Comparison of ENCODE assay signal across 10 mouse cellular contexts in the genomic region with DNA sequence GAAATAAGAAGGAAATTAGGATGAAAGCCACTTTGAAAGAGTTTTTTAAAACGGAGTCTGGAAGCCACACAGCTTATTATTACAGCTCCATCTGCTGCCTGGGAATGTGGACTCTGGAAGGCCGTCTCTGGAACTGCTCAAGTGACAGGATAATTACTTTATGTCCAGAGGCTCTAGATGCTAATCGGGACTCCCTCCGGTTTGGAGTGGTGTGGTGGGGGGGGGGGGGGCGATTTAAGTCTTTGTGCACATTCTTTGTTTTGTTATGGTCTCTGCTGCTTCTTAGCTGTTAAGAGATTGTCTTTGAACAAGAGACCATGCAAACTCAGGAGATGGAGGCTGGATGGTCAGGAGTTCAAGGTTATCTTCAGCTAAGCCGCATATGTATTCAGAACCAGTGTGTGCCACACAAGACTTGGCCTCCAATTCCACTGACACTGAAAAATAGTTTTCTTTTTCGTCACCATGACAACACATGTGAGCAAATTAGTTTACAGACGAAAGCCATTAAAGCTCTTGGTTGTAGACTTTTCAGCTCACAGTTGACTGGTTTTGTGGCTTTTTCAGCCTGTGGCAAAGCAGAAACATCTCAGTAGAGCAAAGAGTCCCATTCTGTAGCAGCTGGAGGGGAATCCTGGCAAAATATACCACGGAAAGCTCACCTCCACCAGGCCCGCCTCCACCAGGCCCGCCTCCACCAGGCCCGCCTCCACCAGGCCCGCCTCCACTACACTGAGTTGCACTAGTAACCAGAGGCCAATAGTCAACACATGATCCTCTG. TPM values are rescaled to one million over a fixed set of nuclear protein-coding genes. Genes with fewer than 3 reads are reported as not detected.
DNase-seq lines count a peak whose midpoint lies in the region; ATAC-seq lines count a peak whose summit lies in the region.
"Had no signal": no experiment of that assay in that cellular context is flagged by ENCODE, and none has a peak within 500 bp of the region (broad histone marks: within the 10 kb centered on the region; RNA-seq: fewer than 3 reads in every experiment).

No protein-coding gene starts in this region.

- no peaks in the 10 kb centered on the region for H3K27me3 ChIP-seq in embryonic facial prominence, embryonic 14.5 days (replicated peaks; ENCODE audit: control insufficient read depth, insufficient read depth, low read length)
- no peaks in the 10 kb centered on the region for H3K27me3 ChIP-seq in stomach, embryonic 16.5 days (ENCODE audit: control insufficient read depth, insufficient read depth, low read length)
- H3K27me3 ChIP-seq: heart, embryonic 15.5 days had no signal

- peaks cover 21% of the 10 kb centered on the region for H3K4me1 ChIP-seq in embryonic facial prominence, embryonic 14.5 days (ENCODE audit: control insufficient read depth, insufficient read depth, low read length)
- H3K4me1 ChIP-seq in stomach, embryonic 16.5 days (ENCODE audit: control insufficient read depth, insufficient read depth, low read length): peaks cover 12% of the 10 kb centered on the region

- H3K27ac ChIP-seq in embryonic facial prominence, embryonic 14.5 days (replicated peaks; ENCODE audit: low read depth, low read length): peak overlapping the region; percentile 54
- H3K27ac ChIP-seq in stomach, embryonic 16.5 days (ENCODE audit: low read length): peak overlapping the region; percentile 44; the same call in 1 of the 2 replicates
- H3K27ac ChIP-seq: heart, embryonic 15.5 days had no signal

- no peak overlapping the region for H3K9ac ChIP-seq in embryonic facial prominence, embryonic 14.5 days (ENCODE audit: low read depth, low read length)
- H3K9ac ChIP-seq in stomach, embryonic 16.5 days (ENCODE audit: low read length): no peak overlapping the region
- H3K9ac ChIP-seq: heart, embryonic 15.5 days; lung, embryonic 14.5 days had no signal

- peak overlapping the region; percentile 11; the same call in 1 of the 2 replicates for H3K4me2 ChIP-seq in embryonic facial prominence, embryonic 14.5 days (ENCODE audit: low read depth, low read length)
- no peak overlapping the region for H3K4me2 ChIP-seq in stomach, embryonic 16.5 days (ENCODE audit: low read depth, low read length)
- H3K4me2 ChIP-seq: heart, embryonic 15.5 days; lung, embryonic 14.5 days had no signal

- DNase-seq in retina, postnatal 1 day: peak; percentile 34
- no peak for DNase-seq in retina, embryonic 14.5 days (ENCODE audit: low spot score)
- peak; percentile 68 for DNase-seq in embryonic facial prominence, embryonic 14.5 days (ENCODE audit: low spot score)
- DNase-seq in kidney, postnatal 10 days: peak; percentile 48
- no peak for DNase-seq in left cerebral cortex, postnatal 14 days (ENCODE audit: low spot score in 2 of 2)
- no peak for DNase-seq in layer of hippocampus, adult 9-11 months
- no peak for DNase-seq in spleen, postnatal 4 days (ENCODE audit: low spot score in 2 of 2)
- DNase-seq: lung, embryonic 14.5 days had no signal

- peak; percentile 81 for ATAC-seq in embryonic facial prominence, embryonic 14.5 days (ENCODE audit: low read depth)
- peak; percentile 62; the same call in 1 of the 2 replicates for ATAC-seq in stomach, embryonic 16.5 days (ENCODE audit: insufficient read depth, low FRiP score)

- no peak overlapping the region for H3K4me3 ChIP-seq in embryonic facial prominence, embryonic 14.5 days (ENCODE audit: low read depth, low read length)
- H3K4me3 ChIP-seq in stomach, embryonic 16.5 days (replicated peaks; ENCODE audit: low read length): no peak overlapping the region
- H3K4me3 ChIP-seq: heart, embryonic 15.5 days had no signal

- H3K9me3 ChIP-seq in embryonic facial prominence, embryonic 14.5 days (ENCODE audit: control insufficient read depth, low read length): no peaks in the 10 kb centered on the region
- no peaks in the 10 kb centered on the region for H3K9me3 ChIP-seq in stomach, embryonic 16.5 days (replicated peaks; ENCODE audit: control insufficient read depth, low read length)
- H3K9me3 ChIP-seq: heart, embryonic 15.5 days had no signal

- WGBS in embryonic facial prominence, embryonic 14.5 days: 17% methylated on average over 13 of the region's 13 CpGs
- 40% methylated on average over 13 of the region's 13 CpGs for WGBS in stomach, embryonic 16.5 days

- no peaks in the 10 kb centered on the region for H3K36me3 ChIP-seq in embryonic facial prominence, embryonic 14.5 days (ENCODE audit: control insufficient read depth, insufficient read depth, low read length)
- H3K36me3 ChIP-seq in stomach, embryonic 16.5 days (ENCODE audit: control insufficient read depth, insufficient read depth, low read length): no peaks in the 10 kb centered on the region
- H3K36me3 ChIP-seq: heart, embryonic 15.5 days had no signal

- intact Hi-C loops in left cerebral cortex, postnatal 14 days (cut with DNase I): no loop called here

RNA-seq across cellular contexts. Expression of gene Scaf11, which starts 31.4 kb away (rescaled TPM):
- 80.3 and 83.9 TPM in 2 replicates for polyA plus RNA-seq in embryonic facial prominence, embryonic 14.5 days (2014; fragmentation: Nextera tagmentation; extraction: Ambion mirVana)
- 70.1 and 73.0 TPM in 2 replicates for polyA plus RNA-seq in stomach, embryonic 16.5 days (2015; fragmentation: Nextera tagmentation; extraction: Ambion mirVana)
- 10 to 100 TPM; 41.5 to 42.5 TPM for total RNA-seq in left cerebral cortex, postnatal 14 days (2021)

Comparison
In these comparisons a context has a peak if more than half of its experiments do, and no peak if none do; other contexts are left out.
1. DNase-seq: peak in retina, postnatal 1 day (single experiment), embryonic facial prominence, embryonic 14.5 days (single experiment) and kidney, postnatal 10 days (single experiment); none in retina, embryonic 14.5 days (single experiment), left cerebral cortex, postnatal 14 days (0 of 2), layer of hippocampus, adult 9-11 months (single experiment) and spleen, postnatal 4 days (0 of 2).